Mouse (Mus musculus): ENCODE measurements around the gene Muc4. TPM values are rescaled to one million over a fixed set of nuclear protein-coding genes. Genes with fewer than 3 reads are reported as not detected.

Gene Muc4
- polyA plus RNA-seq (2012; rRNA removed), result 1.4 and 1.8 TPM in 2 replicates

GRCm38 (mm10) chr16:32735586-32735985 lies at the start of gene Muc4:
Muc4 (plus strand) TSS chr16:32735886.
- no peak for DNase-seq (ENCODE audit: low read depth)

GRCm38 (mm10) chr16:32685998-32686397 lies 49.7 kb upstream of the Muc4 start:
- DNase-seq (ENCODE audit: low read depth), result no peak

GRCm38 (mm10) chr16:32687221-32687620 lies 48.5 kb upstream of the Muc4 start:
- DNase-seq (ENCODE audit: low read depth), result no peak

DNA sequence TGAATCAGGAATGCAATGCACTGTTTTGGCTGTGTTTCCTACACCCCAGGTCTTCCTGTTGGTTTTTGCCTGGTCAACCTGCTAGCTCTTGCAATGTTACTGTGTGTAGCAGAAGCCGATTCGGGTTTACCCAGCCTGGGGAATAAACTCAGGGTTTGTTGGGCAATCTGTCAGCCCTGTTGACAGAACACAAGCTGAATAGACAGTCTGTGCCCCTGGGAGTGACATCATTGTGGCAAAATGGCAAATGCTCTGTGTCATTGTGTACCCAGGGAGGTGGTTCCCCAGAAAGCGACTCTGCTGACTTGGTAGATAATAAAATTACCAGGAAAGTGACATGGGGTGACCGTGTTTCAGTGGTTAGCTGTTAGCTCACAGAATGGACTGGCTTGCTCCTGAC lies 46.9 kb upstream of the Muc4 start:
- no peak for DNase-seq (ENCODE audit: low read depth)

GRCm38 (mm10) chr16:32689501-32689900 lies 46.2 kb upstream of the Muc4 start:
- no peak for DNase-seq (ENCODE audit: low read depth)

GRCm38 (mm10) chr16:32696841-32697464 lies 38.7 kb upstream of the Muc4 start:
- DNase-seq (ENCODE audit: low read depth), result no peak

DNA sequence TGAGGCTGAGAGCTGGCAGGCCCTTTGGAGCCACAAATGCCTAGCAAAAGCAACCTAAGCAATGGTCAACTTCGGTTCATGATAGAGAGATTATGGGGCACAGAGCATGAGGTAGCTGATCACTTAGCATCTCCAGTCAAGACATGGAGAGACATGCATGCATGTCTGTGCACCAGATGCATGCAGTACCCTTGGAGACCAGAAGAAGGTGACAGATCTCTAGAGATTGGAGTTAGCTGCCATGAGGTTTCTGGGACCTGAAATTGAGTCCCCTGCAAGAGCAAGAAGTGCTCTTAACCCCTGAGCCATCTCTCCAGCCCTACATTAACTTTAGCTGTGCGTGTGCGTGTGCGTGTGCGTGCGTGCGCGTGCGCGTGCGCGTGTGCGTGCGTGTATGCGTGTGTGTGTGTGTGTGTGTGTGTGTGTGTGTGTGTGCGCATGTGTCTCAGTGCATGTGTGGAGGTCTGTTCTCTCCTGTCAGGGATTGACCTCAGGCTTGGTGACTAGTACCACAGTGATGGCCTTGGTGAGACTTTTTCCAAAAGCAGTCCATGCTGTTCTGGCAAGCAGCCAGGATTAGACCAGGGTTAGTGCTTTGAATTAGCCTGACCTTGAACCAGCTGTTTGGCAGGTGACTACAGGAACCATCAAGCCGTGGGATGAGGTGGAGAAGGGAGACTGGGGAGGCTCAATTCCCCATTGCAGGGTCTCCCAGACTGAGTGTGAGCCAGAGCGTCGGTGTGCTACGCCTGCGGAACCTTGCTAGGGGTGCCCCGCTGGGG lies 37.8 kb upstream of the Muc4 start:
- no peak for DNase-seq (ENCODE audit: low read depth)

- DNase-seq (ENCODE audit: low read depth), result no peak
Observed at GRCm38 (mm10) chr16:32698550-32698949, 37.1 kb upstream of the Muc4 start.

- DNase-seq (ENCODE audit: low read depth), result no peak
Observed at GRCm38 (mm10) chr16:32703312-32703912, 32.3 kb upstream of the Muc4 start.

DNA sequence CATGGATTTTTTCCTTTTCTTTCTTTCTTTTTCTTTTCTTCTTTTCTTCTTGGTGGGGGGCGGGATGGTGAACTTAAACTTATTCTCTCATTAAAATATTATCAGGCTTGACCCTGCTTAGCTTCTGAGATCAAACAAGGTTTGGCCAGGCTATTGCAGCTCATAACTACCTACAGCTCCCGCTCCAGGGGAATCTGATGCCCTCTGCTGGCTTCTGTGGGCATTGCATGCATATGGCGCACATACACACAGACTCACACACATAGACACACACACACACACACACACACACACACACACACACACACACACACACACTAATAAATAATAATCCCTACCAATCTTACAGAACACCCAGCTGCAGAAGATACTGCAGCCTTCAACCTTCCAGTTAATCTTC lies 30.1 kb upstream of the Muc4 start:
- no peak for DNase-seq (ENCODE audit: low read depth)

DNA sequence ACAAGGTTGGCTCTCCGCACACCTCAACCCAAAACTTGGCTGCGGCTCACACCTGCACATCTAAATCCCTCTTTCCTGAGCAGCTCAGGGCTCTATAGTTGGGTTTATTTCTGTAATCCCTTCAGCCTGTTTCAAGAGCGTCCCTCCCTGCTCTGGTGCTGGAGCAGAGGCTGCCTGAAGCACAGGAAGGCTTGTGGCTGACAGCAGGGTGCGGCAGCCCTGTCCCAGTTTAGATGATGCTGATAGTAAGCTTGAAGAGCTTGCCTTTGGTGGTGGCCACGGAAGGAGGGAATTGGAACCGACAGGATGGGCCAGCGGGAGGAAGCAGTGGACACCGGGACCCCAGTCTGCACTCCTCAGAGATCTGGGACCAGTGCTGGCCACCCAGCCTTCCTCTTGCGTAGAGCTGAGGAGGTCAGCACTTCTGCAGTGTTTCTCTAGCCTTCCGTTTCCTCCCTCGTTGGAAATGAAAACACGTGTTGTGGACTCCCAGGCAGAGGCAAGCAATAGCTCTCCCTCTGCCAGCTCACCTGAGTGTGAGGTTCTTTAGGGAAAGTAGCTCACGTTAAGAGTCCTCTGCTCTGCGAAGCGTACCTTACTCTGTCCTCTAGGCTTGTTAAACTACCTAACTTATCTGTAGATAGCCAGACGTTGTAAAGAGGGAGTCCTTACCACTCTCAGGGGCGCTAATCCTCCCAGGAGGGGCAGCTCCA lies 28.4 kb upstream of the Muc4 start:
- no peak for DNase-seq (ENCODE audit: low read depth)

DNA sequence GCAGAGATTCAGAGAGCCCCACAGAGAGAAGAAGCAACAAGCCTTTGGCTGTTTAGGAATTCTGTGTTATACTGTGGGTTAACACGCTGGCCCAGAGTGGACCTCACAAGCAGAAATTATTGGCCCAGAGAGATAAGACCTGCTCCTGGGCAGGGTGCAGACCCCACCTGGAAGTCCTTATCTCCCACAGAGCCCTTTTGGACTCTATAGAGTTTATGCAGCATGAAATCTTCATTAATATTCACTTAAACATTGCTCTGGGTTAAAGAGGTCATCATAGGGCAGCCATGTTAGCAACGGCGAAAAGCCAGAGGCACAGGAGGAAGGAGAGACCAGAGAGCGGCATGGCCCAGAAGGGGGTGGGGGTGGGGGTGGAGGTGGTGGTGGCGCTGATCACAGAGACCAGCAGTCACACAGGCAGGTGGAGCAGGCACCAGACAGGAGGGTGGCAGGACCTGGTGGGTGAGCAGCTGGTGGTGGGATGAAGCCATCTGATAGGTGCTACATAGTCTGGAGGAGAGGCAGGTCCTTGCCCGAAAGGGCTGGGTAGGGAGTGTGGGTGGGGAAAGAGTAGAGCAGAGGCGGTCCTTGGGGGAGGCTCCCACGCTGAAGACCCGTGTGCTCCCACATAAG lies 27.7 kb upstream of the Muc4 start:
- DNase-seq (ENCODE audit: low read depth), result no peak

DNA sequence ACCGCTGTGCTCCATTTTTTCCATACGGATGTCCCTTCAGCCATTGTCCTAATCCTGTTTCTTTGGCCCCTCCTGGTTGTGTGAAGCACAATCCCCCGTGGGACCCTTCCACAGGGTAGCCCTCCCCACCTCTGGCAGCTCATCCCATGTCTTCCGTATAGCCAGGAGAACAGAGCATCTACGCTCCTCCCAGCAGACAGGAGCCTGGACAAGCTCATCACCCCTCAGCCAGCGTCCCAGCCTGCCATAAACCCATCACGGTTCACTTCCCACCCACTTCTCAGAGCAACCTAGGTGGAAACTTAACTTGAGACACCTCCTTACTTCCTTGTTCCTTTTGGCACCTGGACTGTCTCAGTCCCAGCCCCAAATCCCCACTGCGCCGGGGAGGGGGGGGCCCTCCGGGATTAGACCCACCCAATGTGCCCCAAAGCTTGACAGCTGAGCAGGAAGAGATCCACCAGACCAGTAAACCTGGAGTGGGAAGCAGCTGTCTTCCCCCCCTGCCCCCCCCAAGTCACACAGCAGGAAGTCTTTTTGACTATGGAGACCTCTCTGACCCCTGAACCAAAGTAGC lies 27.1 kb upstream of the Muc4 start:
- no peak for DNase-seq (ENCODE audit: low read depth)

GRCm38 (mm10) chr16:32709116-32709515 lies 26.6 kb upstream of the Muc4 start:
- DNase-seq (ENCODE audit: low read depth), result no peak

GRCm38 (mm10) chr16:32710426-32711070 lies 25.1 kb upstream of the Muc4 start:
- no peak for DNase-seq (ENCODE audit: low read depth)

DNA sequence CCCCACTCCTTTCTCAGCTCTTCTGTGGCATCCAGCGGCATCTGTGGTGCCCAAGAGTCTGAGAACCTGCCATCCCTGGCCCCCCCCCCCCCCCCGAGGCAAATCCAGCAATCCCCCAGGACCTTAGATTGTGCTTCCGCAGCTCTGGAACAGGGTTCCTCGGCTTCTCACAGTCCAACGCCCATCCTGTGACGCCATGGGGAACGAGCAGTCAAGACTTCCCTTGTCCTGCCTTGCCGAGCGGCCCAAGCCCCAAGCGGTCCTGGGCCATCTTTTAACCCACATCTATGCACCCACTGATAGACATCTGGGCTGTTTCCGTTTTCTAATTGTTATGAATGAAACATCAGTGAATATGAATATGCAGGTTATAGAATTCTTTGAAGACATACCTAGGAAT lies 23.5 kb upstream of the Muc4 start:
- DNase-seq (ENCODE audit: low read depth), result no peak

- no peak for DNase-seq (ENCODE audit: low read depth)
Observed at GRCm38 (mm10) chr16:32713556-32713955, 22.1 kb upstream of the Muc4 start.

DNA sequence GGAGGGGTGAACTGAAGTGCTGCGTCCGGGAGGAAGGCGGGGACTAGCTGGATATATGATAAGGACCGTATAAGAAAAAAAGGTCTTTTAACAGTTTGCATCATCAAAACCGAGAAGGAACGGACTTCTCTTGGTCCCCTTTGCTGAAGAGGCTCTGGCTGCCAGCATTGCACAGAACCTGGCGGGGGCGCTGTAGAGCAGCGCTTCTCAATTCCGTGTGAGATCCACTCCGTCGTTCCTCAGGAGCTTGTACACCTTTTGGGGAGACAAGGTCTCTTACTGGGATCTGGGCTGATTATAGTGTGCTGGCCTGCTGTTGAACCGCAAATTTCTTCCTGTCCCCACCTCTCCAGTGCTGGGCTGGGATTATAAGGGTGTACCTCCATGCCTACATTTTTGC lies 20.3 kb upstream of the Muc4 start:
- no peak for DNase-seq (ENCODE audit: low read depth)

GRCm38 (mm10) chr16:32723163-32723562 lies 12.5 kb upstream of the Muc4 start:
- DNase-seq (ENCODE audit: low read depth), result no peak

GRCm38 (mm10) chr16:32723767-32724166 lies 11.9 kb upstream of the Muc4 start:
- DNase-seq (ENCODE audit: low read depth), result no peak

GRCm38 (mm10) chr16:32724259-32724658 lies 11.4 kb upstream of the Muc4 start:
- no peak for DNase-seq (ENCODE audit: low read depth)

All from gonadal fat pad, adult 2 months (tissue).